Mouse (Mus musculus) olfactory bulb, adult 2 months (tissue): ENCODE data around the gene Epb42.

ENCODE experiments used
- CTCF ChIP-seq: fragments of 200-500 bp; IDR thresholded peaks from 2 replicates; pipeline ENCODE4 v1.5.1; 2012; ENCODE audit warnings: low read depth, mild to moderate bottlenecking, low read length, moderate library complexity; ENCODE audit not compliant: insufficient read depth
- POLR2A ChIP-seq: fragments of 200-500 bp; IDR thresholded peaks from 2 replicates; pipeline ENCODE4 v1.6.1; 2012; ENCODE audit warnings: mild to moderate bottlenecking, low read depth, low read length, moderate library complexity; ENCODE audit not compliant: insufficient read depth

GRCm38 (mm10) chr2:121008664-121009007, 28.2 kb downstream of the Epb42 start:
- no peak for TF ChIP-seq CTCF
- no peak for TF ChIP-seq POLR2A
